Mouse (Mus musculus): ENCODE results near the gene Dguok. TPM values are rescaled to one million over a fixed set of nuclear protein-coding genes. Genes with fewer than 3 reads are reported as not detected.

The Dguok gene
- total RNA-seq, 2 experiments from 2014 or later, result 44.5 to 47.5 TPM

DNA sequence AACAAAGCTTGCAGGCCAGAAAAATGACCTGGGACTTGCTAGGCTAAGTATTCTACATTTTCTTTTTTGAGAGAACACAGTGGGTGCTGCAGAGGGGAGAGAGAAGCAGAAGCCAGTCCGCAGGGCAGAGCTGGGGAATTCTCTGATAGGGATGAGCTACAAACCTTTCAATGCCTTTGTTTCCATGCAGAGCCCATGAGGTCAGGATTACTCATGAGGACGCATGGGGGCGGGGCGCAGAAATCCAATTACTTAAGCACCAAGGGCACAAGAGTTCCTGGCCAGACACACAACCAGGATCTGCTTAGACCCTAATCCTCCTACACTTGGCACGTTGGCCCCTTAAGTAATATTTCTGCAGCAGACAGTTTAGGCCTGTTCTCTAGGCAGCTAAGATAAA, 71.6 kb downstream of the Dguok start:
- DNase-seq, result peak; percentile 88 to 90

- no peak for DNase-seq
Observed at GRCm38 (mm10) chr6:83433546-83433945, 73.2 kb downstream of the Dguok start.

- no peak for DNase-seq
Observed at GRCm38 (mm10) chr6:83432966-83433365, 73.8 kb downstream of the Dguok start.

Other genes with a start within 250 kb of the Dguok start
- gene Mthfd2, start 181.1 kb downstream of the Dguok start, total RNA-seq (2021), result 10 to 100 TPM; 19.1 to 40.5 TPM
- 10 to 100 TPM; 76.4 to 78.4 TPM for gene Mob1a, start 181.0 kb downstream of the Dguok start, total RNA-seq (2021)
- gene Bola3, start 157.8 kb downstream of the Dguok start, total RNA-seq (2021), result 100 to 1,000 TPM; 177 to 218 TPM
- gene Tet3, start 47.9 kb downstream of the Dguok start, total RNA-seq (2021), result 10 to 100 TPM; 25.2 to 38.5 TPM
- under 1 TPM; 0.30 to 0.76 TPM for gene Actg2, start 29.3 kb upstream of the Dguok start, total RNA-seq (2021)
- 10 to 100 TPM; 21.3 to 22.0 TPM for gene Stambp, start 65.8 kb upstream of the Dguok start, total RNA-seq (2021)
- gene Clec4f, start 149.2 kb upstream of the Dguok start, total RNA-seq (2021), result not detected
- under 1 TPM in 1 of 2 experiments, not detected in 1; 0.20 TPM for gene Cd207, start 170.9 kb upstream of the Dguok start, total RNA-seq (2021)
- gene Vax2, start 204.3 kb upstream of the Dguok start, total RNA-seq (2021), result not detected
- gene Atp6v1b1, start 236.0 kb upstream of the Dguok start, total RNA-seq (2021), result not detected

All from adrenal gland, postnatal 36 days (tissue).